Mouse (Mus musculus): ENCODE results near the gene Hoxa3.

Hoxa3 gene

DNA sequence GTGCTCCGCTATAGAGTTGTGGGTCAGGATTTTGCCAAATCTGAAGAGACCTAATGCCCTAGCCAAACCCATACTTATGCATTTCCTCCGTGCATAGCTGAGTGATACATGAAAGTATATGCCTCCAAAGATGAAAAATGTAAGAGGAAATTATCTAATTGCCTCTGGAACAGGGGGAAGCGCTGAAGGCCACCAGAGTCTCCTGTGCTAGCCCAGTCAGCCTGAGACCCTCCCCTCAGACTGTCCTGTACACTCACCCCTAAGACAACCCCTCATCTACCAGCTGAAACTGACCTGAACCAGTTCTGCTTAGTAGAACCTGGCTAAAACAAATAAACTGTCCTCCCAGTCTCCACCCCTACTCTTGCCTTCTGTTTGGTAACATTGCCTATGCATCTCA, 32.4 kb downstream of the Hoxa3 start:
- no peak for DNase-seq

DNA sequence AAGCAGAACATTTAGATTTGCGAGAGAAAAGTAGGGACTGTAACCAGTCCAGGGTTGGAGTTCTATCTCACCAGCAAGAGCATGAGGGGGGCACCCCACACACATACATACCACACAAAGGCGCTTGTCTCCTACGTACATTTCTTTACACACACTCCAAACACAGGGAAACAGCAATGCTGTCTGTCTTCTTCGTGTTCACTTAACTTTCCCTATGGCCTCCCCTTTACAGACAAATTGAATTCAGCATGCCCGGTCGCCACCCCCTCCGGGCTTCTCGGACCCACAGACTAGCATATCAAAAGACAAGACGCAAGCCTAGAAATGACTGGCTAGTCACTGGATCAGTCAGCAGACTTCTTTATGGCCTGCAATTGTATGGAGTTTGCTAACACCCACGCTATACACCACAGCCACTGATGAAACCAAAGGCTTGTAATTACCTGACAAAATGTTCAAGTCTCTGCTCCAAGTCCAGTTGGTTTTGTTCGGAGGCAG, 32.9 kb downstream of the Hoxa3 start:
- DNase-seq, result no peak

- DNase-seq, result no peak
Observed at GRCm38 (mm10) chr6:52179690-52180089, 33.4 kb downstream of the Hoxa3 start.

GRCm38 (mm10) chr6:52178918-52179665, 34.0 kb downstream of the Hoxa3 start:
- DNase-seq, result no peak

GRCm38 (mm10) chr6:52177806-52178205, 35.3 kb downstream of the Hoxa3 start:
- no peak for DNase-seq

- no peak for DNase-seq
Observed at GRCm38 (mm10) chr6:52177061-52177735, 35.9 kb downstream of the Hoxa3 start, which contains the start of gene 5730596B20Rik. Gene 5730596B20Rik, plus strand, starts transcription at chr6:52177498.

DNA sequence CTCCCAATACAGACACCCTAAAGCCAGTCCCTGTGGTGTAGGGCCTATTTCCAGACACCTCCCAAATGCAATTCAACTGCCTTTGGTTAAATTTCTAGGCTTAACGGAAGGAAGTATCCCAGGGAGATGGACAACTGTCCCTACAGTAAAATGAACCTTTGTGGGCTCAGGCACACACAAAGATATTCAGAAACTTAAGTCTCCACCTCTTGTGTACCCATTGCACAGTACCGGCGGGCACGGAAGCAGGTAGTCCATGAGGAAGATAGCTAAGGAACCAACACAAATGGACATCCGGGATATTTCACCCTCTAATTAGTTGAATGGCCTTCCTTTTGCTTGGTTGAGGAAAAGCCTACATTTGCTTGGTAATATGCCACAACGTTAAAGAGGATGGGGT, 36.7 kb downstream of the Hoxa3 start:
- no peak for DNase-seq

DNA sequence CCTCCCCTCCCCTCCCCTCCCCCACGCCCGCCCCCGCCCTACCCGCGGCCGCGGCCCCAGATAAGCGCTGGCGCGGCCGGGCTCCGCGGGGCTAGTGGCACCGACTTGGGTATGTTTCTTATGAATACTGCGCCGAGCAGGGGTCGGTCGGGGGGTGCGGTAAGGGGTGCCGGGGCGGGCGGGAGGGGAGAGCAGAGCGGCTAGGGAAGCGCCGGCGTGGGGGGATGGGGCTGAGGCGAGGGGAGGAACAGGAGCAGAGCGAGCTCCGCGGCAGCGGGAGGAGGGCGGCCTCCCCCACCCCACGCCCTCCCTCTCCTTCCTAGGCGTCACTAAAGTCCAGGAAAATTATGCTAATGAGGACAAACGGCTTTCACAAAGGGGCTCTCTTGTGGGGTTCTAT, 37.3 kb downstream of the Hoxa3 start:
- DNase-seq, result no peak

- DNase-seq, result no peak
Observed at GRCm38 (mm10) chr6:52174968-52175751, 38.0 kb downstream of the Hoxa3 start.

- DNase-seq, result no peak
Observed at GRCm38 (mm10) chr6:52173648-52174047, 39.5 kb downstream of the Hoxa3 start.

- DNase-seq, result no peak
Observed at GRCm38 (mm10) chr6:52172501-52172900, 40.6 kb downstream of the Hoxa3 start.

GRCm38 (mm10) chr6:52171938-52172337, 41.2 kb downstream of the Hoxa3 start:
- DNase-seq, result no peak

DNA sequence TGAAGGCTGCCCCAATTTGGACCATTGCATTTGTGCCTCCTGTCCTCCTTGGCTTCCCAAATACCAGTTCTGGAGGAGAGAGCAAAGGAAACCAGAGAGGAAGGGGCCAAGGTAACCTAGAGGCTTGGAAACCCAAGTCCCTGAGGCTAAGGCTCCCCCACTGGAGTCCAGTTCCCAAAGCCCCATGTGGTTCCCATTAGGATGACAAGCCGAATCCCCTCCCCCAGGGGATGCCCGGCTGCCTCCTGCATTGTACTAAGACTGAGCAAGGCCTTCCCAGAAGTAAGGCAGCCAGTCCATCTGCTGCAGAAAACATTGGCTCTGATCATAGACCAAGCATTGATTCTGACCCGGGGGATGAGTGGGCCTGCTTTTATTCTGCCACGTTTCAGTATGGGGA, 41.8 kb downstream of the Hoxa3 start:
- DNase-seq, result no peak

- DNase-seq, result no peak
Observed at GRCm38 (mm10) chr6:52170898-52171223, 42.3 kb downstream of the Hoxa3 start.

- no peak for DNase-seq
Observed at GRCm38 (mm10) chr6:52170166-52170897, 42.8 kb downstream of the Hoxa3 start.

DNA sequence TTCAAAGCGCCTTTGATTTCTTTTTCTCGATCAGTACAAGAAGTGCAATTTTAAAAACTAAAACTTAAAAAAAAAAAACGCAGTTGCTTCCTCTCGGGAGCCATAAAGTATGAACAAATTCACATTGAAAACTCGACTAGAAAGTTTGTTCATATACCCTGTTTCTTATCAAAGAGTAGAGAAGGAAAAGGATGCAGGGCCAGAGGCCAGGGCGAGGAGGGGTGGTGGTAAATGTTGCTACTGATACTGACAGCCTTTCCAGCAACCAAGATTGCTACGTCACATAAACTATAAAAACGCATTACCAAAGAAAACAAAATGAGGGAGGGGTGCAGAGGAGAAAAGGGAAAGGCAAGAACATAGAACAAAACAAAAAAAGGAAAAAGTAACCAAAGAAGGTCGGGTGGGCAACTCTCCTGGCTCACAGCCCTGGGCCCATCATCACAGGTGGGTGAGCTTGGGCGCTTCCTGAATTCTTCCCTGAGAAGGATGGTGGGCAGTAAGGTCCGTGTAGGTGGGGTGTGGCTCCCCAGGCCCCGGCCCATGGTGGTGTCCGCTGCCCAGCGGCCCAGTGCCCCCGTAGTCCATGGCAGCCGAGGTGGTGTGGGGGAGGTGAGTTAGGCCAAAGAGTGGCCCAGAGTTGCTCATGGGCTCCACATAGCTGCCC, 43.5 kb downstream of the Hoxa3 start:
- DNase-seq, result no peak

- no peak for DNase-seq
Observed at GRCm38 (mm10) chr6:52168191-52169055, 44.7 kb downstream of the Hoxa3 start.

DNA sequence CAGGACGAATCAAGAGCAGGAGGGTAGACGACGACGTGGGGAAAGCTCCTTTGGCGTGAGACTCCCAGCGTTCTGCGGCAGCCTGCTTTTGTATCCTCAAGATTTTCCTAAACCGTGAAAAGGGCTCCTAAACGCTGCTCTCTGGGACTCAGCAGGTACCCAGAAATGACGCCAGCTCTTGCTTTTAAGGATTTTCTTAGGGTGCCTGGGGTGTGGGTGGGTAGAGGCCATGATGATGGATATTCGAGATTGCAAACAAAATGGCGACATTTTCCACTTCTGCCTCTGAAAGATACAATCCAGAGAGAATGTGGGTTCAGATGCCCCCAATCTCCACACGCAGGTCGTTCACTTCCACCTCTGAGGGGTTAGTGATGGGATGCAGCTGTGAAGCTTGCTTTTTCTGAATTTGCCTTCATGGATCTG, 45.4 kb downstream of the Hoxa3 start:
- no peak for DNase-seq

GRCm38 (mm10) chr6:52167176-52167575, 46.0 kb downstream of the Hoxa3 start:
- DNase-seq, result no peak

GRCm38 (mm10) chr6:52166431-52167077, 46.6 kb downstream of the Hoxa3 start:
- DNase-seq, result no peak

Measured in layer of hippocampus, adult 9-11 months (tissue).